Mouse (Mus musculus): ENCODE results near the gene Cadps. TPM values are rescaled to one million over a fixed set of nuclear protein-coding genes. Genes with fewer than 3 reads are reported as not detected.

Gene Cadps
- polyA plus RNA-seq, 1 experiment from 2014 or later = 0.21 TPM

DNA sequence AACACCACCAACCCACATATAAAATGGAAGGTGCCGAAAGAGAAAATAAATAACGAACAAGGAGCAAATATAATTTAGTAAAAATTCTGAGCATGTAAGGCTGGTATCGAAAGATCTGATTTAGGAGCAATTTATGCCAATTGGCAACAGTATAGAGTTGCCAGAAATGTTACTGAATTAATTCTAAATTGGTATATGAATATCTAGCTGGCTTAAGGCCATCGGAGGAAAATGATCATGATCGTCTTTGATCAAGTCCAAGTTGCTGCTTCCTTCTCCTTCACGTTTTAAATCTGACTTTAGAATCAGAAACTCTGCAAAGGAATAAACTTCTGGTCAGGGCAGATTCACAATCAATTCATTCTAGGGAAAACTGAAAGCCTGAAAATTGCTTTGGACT, 374.0 kb downstream of the Cadps start:
- no peak for ATAC-seq (ENCODE audit: insufficient read depth)
- WGBS = 93% methylated on average over 6 of the region's 6 CpGs
- Histone ChIP-seq H3K27ac (ENCODE audit: low read depth) (no peak overlapping the region), H3K9ac (no peak overlapping the region), H3K27me3 (ENCODE audit: insufficient read depth, low read length) (no peaks in the 10 kb centered on the region), H3K4me1 (ENCODE audit: insufficient read depth) (no peaks in the 10 kb centered on the region), H3K4me3 (ENCODE audit: low read depth, low read length) (no peak overlapping the region), H3K36me3 (ENCODE audit: insufficient read depth) (no peaks in the 10 kb centered on the region), H3K4me2 (no peak overlapping the region), H3K9me3 (ENCODE audit: low read depth, low read length) (no peaks in the 10 kb centered on the region)
- no peak for DNase-seq
- no peak for TF ChIP-seq CTCF (IDR thresholded peaks at IDR 0.05; ENCODE audit: low read depth)

DNA sequence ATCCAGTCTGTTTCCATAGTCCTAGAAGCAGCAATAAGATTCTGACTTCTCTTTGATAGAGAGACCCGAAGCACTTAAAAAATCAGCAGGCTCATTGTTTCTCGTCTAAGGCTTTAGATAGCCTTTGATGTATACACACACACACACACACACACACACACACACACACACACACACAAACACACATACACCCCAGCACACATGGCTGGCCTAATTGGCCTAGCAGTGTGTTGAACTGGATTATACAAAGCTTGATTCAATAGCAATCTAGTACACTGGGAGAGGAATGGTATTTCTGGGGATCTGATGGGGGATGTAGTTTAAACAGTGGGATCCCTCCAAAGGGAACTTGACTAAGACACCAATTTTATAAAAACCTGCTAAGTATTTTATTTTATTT, 381.9 kb downstream of the Cadps start:
- Histone ChIP-seq H3K4me1 (ENCODE audit: insufficient read depth) (no peaks in the 10 kb centered on the region), H3K27ac (ENCODE audit: low read depth) (no peak overlapping the region), H3K36me3 (ENCODE audit: insufficient read depth) (no peaks in the 10 kb centered on the region), H3K27me3 (ENCODE audit: insufficient read depth, low read length) (no peaks in the 10 kb centered on the region), H3K9ac (no peak overlapping the region), H3K4me2 (no peak overlapping the region), H3K9me3 (ENCODE audit: low read depth, low read length) (no peaks in the 10 kb centered on the region), H3K4me3 (ENCODE audit: low read depth, low read length) (no peak overlapping the region)
- DNase-seq (no peak), ATAC-seq (ENCODE audit: insufficient read depth) (no peak)
- TF ChIP-seq CTCF (IDR thresholded peaks at IDR 0.05; ENCODE audit: low read depth) = no peak
- WGBS = 53% methylated on average over 2 of the region's 2 CpGs

DNA sequence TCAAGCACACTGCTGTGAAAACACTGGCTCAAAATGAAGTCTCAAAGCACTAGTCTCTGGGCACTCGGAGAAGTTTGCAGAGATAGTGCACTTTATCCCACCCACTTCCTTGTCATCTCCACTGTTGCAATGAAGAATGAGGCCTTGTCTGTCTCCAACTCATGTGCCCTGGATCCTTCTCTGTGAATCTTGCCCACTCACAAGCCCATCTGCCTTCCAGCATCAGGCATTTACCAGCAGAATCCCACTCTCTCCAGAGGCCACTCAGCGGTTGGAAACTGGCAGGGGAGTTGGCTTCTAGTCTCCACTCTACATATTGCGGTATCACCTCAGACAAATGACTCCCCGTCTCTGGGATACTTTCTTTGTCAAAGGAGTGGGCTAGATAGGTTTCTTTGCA, 384.9 kb downstream of the Cadps start:
- Histone ChIP-seq H3K4me3 (ENCODE audit: low read depth, low read length) (no peak overlapping the region), H3K27ac (ENCODE audit: low read depth) (no peak overlapping the region), H3K4me1 (ENCODE audit: insufficient read depth) (no peaks in the 10 kb centered on the region), H3K27me3 (ENCODE audit: insufficient read depth, low read length) (no peaks in the 10 kb centered on the region), H3K36me3 (ENCODE audit: insufficient read depth) (no peaks in the 10 kb centered on the region), H3K4me2 (no peak overlapping the region), H3K9ac (no peak overlapping the region), H3K9me3 (ENCODE audit: low read depth, low read length) (no peaks in the 10 kb centered on the region)
- 74% methylated on average over 4 of the region's 4 CpGs for WGBS
- ATAC-seq (ENCODE audit: insufficient read depth) = no peak
- no peak for TF ChIP-seq CTCF (IDR thresholded peaks at IDR 0.05; ENCODE audit: low read depth)
- DNase-seq = no peak

DNA sequence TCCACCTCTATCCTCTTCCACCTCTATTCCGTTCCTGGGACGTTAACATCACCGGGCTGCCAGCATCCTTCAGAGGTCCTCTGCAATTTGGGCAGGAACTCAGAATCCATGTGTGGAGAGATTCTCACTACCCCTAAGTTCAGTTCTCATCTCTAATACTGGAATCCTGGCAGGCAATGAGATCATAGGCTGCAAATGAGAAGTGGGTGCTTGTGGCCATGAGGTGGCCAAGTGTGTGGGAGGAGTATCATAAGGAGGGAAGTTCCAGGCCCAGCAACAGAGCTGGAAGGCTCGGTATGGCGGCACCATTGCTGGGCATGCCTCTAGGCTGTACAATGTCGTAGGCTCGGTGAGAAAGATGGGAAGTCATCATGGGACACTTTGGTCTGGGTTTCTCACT, 385.5 kb downstream of the Cadps start:
- DNase-seq = no peak
- no peak overlapping the region for H3K9ac ChIP-seq
- no peak overlapping the region for H3K4me2 ChIP-seq
- peak; percentile 66; the same call in 1 of the 2 replicates for ATAC-seq (ENCODE audit: insufficient read depth)
- H3K4me1 ChIP-seq (ENCODE audit: insufficient read depth) = no peaks in the 10 kb centered on the region
- no peak for TF ChIP-seq CTCF (IDR thresholded peaks at IDR 0.05; ENCODE audit: low read depth)
- H3K27me3 ChIP-seq (ENCODE audit: insufficient read depth, low read length) = no peaks in the 10 kb centered on the region
- no peaks in the 10 kb centered on the region for H3K36me3 ChIP-seq (ENCODE audit: insufficient read depth)
- no peak overlapping the region for H3K27ac ChIP-seq (ENCODE audit: low read depth)
- H3K9me3 ChIP-seq (ENCODE audit: low read depth, low read length) = no peaks in the 10 kb centered on the region
- H3K4me3 ChIP-seq (ENCODE audit: low read depth, low read length) = no peak overlapping the region
- 58% methylated on average over 7 of the region's 7 CpGs for WGBS

DNA sequence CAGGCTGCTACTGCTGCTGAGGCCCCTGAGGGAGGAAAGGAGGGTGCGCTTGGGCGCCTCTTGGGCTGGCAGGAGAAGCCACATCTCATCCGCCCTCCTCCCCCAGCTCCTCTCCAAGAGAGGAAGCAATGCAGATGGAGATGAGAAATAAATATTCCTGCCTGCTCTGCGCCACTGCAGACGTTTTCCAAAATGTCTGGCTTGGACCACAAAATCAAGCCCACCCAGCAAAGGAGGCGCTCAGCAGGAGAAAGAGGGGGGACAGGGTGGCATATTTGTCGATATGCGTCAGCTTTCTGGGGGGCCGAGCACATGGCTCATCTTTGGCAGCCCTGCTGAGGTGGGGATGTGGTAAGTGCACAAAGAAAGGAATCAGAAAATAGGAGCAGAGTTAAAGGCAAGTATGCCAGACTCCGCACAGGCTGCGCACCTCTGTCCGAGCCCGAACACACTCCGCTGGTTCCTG, 385.9 kb downstream of the Cadps start:
- TF ChIP-seq CTCF (IDR thresholded peaks at IDR 0.05; ENCODE audit: low read depth) = no peak
- Histone ChIP-seq H3K9ac (no peak overlapping the region), H3K4me1 (ENCODE audit: insufficient read depth) (no peaks in the 10 kb centered on the region), H3K27ac (ENCODE audit: low read depth) (no peak overlapping the region), H3K27me3 (ENCODE audit: insufficient read depth, low read length) (no peaks in the 10 kb centered on the region), H3K36me3 (ENCODE audit: insufficient read depth) (no peaks in the 10 kb centered on the region), H3K4me2 (no peak overlapping the region), H3K4me3 (ENCODE audit: low read depth, low read length) (no peak overlapping the region), H3K9me3 (ENCODE audit: low read depth, low read length) (no peaks in the 10 kb centered on the region)
- DNase-seq = no peak
- whole genome bisulfite sequencing = 78% methylated on average over 14 of the region's 14 CpGs
- ATAC-seq (ENCODE audit: insufficient read depth) = no peak

DNA sequence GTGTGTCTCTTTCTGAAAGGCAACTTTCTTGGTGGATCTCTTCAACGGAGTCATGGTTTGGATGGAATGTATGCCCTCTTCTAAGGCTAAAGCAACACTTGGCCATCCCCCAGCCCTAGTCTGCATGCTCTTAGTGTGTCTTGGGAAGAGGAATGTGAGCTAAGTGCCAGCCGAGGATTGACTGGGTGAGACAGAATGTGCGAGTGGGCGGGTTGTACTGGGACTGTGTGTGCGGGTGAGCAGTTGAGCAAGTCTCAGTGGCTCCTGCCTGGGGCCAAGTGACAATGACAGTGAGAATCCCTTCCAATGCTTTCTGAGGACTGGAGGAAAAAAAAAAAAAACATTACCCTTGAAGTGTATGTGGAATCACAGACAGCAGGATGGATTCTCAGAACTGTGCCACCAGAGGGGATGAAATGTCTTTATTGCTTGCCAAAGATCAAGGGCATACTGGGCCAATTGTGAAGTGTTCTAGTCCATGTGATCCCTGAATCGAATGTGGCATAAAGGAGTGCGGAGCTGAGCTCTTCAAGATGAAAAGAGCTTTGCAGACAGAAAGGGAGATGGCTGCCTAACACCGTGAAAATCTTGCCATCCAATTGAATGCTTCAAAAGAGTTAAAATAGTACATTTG, 394.7 kb downstream of the Cadps start:
- no peak for TF ChIP-seq CTCF (IDR thresholded peaks at IDR 0.05; ENCODE audit: low read depth)
- DNase-seq (no peak), ATAC-seq (ENCODE audit: insufficient read depth) (no peak)
- Histone ChIP-seq H3K27ac (ENCODE audit: low read depth) (no peak overlapping the region), H3K9me3 (ENCODE audit: low read depth, low read length) (no peaks in the 10 kb centered on the region), H3K27me3 (ENCODE audit: insufficient read depth, low read length) (no peaks in the 10 kb centered on the region), H3K9ac (no peak overlapping the region), H3K36me3 (ENCODE audit: insufficient read depth) (no peaks in the 10 kb centered on the region), H3K4me1 (ENCODE audit: insufficient read depth) (no peaks in the 10 kb centered on the region), H3K4me3 (ENCODE audit: low read depth, low read length) (no peak overlapping the region), H3K4me2 (no peak overlapping the region)
- WGBS = 68% methylated on average over 8 of the region's 8 CpGs

DNA sequence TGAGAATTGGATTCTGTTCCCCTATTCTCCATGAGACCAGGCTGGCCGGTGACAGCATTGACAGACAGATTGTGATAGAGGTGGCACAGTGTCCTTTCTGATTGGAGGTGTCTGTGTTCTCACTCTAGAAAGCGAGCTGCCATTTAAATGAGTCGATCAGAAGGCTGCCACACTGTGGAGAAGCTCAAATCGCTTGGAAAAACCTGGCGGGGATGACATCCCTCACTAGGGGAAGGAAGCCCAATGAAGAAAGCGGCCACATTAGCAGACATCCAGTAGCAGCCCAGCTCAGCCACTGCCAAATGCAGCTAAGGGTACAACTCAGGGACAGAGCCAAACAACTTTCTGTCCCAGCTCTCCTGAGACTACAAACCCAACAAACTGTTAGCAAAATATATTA, 397.6 kb downstream of the Cadps start:
- no peak overlapping the region for H3K4me3 ChIP-seq (ENCODE audit: low read depth, low read length)
- 59% methylated on average over 6 of the region's 6 CpGs for WGBS
- no peak for TF ChIP-seq CTCF (IDR thresholded peaks at IDR 0.05; ENCODE audit: low read depth)

More for the DNA sequence above, 397.6 kb downstream of the Cadps start:
- H3K27ac ChIP-seq (ENCODE audit: low read depth) = no peak overlapping the region
- no peaks in the 10 kb centered on the region for H3K9me3 ChIP-seq (ENCODE audit: low read depth, low read length)
- H3K36me3 ChIP-seq (ENCODE audit: insufficient read depth) = no peaks in the 10 kb centered on the region
- H3K4me2 ChIP-seq = no peak overlapping the region
- H3K4me1 ChIP-seq (ENCODE audit: insufficient read depth) = no peaks in the 10 kb centered on the region
- no peak overlapping the region for H3K9ac ChIP-seq
- H3K27me3 ChIP-seq (ENCODE audit: insufficient read depth, low read length) = no peaks in the 10 kb centered on the region
- DNase-seq (no peak), ATAC-seq (ENCODE audit: insufficient read depth) (no peak)
